ENCODE assay signal across 8 mouse cellular contexts in genomic region chr12:113000294-113001132, GRCm38 (mm10). TPM values are rescaled to one million over a fixed set of nuclear protein-coding genes. Genes with fewer than 3 reads are reported as not detected.
DNase-seq lines count a peak whose midpoint lies in the region; ATAC-seq and TF ChIP-seq lines count a peak whose summit lies in the region.

Brf1 (minus strand) TSS chr12:113000704.

- TF ChIP-seq POLR2A in CH12.LX (IDR thresholded peaks at IDR 0.05; ENCODE audit: low read depth, low read length) = peak; percentile 76

- DNase-seq in CH12.LX (ENCODE audit: extremely low read depth) = peak; percentile 96
- peak; percentile 94 for DNase-seq in c-Kit-positive CD71-positive TER-119-negative erythroid progenitor cells, embryonic 14.5 days (ENCODE audit: low read depth)
- peak; percentile 98 for DNase-seq in forebrain, embryonic 11.5 days (ENCODE audit: low spot score)
- peak; percentile 98 for DNase-seq in kidney, postnatal 36 days
- peak; percentile 94 for DNase-seq in telencephalon, adult 2 months (ENCODE audit: low read depth, low spot score)

- H3K27me3 ChIP-seq in CH12.LX (replicated peaks) = peaks cover 7% of the 10 kb centered on the region
- no peaks in the 10 kb centered on the region for H3K27me3 ChIP-seq in forebrain, embryonic 11.5 days (ENCODE audit: control insufficient read depth, insufficient read depth, low read length)
- H3K27me3 ChIP-seq in heart, embryonic 16.5 days (ENCODE audit: control insufficient read depth, insufficient read depth, low read length) = no peaks in the 10 kb centered on the region
- peaks cover 9% of the 10 kb centered on the region; the same call in 1 of the 2 replicates for H3K27me3 ChIP-seq in liver, embryonic 15.5 days
- no peaks in the 10 kb centered on the region for H3K27me3 ChIP-seq in neural tube, embryonic 12.5 days (replicated peaks)

- H3K79me2 ChIP-seq in CH12.LX (replicated peaks; ENCODE audit: control insufficient read depth, extremely low read depth, insufficient read depth, poor library complexity, severe bottlenecking) = peaks cover 18% of the 10 kb centered on the region

- H3K4me1 ChIP-seq in CH12.LX (ENCODE audit: control insufficient read depth in 1 of 2, insufficient read depth in 2 of 2) = peaks cover 4 to 19% of the 10 kb centered on the region in 2 experiments; a peak in 3 of 4 replicates
- peaks cover 11% of the 10 kb centered on the region for H3K4me1 ChIP-seq in forebrain, embryonic 11.5 days (replicated peaks; ENCODE audit: control insufficient read depth, insufficient read depth, low read length)
- H3K4me1 ChIP-seq in heart, embryonic 16.5 days (ENCODE audit: control insufficient read depth, insufficient read depth, low read length) = peaks cover 22% of the 10 kb centered on the region
- H3K4me1 ChIP-seq in liver, embryonic 15.5 days (replicated peaks) = peaks cover 43% of the 10 kb centered on the region
- peaks cover 26% of the 10 kb centered on the region for H3K4me1 ChIP-seq in neural tube, embryonic 12.5 days

- H3K36me3 ChIP-seq in CH12.LX (replicated peaks in 1 of 2; ENCODE audit: control insufficient read depth in 1 of 2, insufficient read depth in 1 of 2, low read length in 1 of 2) = peaks cover 13 to 24% of the 10 kb centered on the region in 2 experiments
- H3K36me3 ChIP-seq in forebrain, embryonic 11.5 days (ENCODE audit: control insufficient read depth, insufficient read depth, low read length) = no peaks in the 10 kb centered on the region
- H3K36me3 ChIP-seq in heart, embryonic 16.5 days (ENCODE audit: control insufficient read depth, insufficient read depth) = peaks cover 5% of the 10 kb centered on the region; the same call in 1 of the 2 replicates
- H3K36me3 ChIP-seq in liver, embryonic 15.5 days (replicated peaks) = peaks cover 16% of the 10 kb centered on the region
- 0 out of 2 replicates have a peak, but pooled peaks cover 6% of the 10 kb centered on the region for H3K36me3 ChIP-seq in neural tube, embryonic 12.5 days

- H3K9ac ChIP-seq in CH12.LX (ENCODE audit: insufficient read depth, low read depth) = peak within 1 kb of the TSS; percentile 58
- peak within 1 kb of the TSS; percentile 87 for H3K9ac ChIP-seq in forebrain, embryonic 11.5 days (ENCODE audit: low read length)
- H3K9ac ChIP-seq in heart, embryonic 16.5 days (ENCODE audit: low read length) = peak within 1 kb of the TSS; percentile 98
- peak within 1 kb of the TSS; percentile 96 for H3K9ac ChIP-seq in liver, embryonic 15.5 days
- peak within 1 kb of the TSS; percentile 91 for H3K9ac ChIP-seq in neural tube, embryonic 12.5 days

- no peak for TF ChIP-seq CTCF in CH12.LX (conservative IDR thresholded peaks at IDR 0.05 in 1 of 2, IDR thresholded peaks at IDR 0.05 in 1 of 2; ENCODE audit: low read depth in 2 of 2, low read length in 2 of 2)

- in situ Hi-C loops in CH12.LX (cut with MboI; ENCODE audit: low pct_ligation_motif_present, low pct_unique_long_range_greater_than_20kb, low sequenced_read_pairs) = loop anchor here (10.0 kb wide), 2 partner anchors 54 to 84 kb away; no protein-coding TSS in a partner anchor

- H3K4me3 ChIP-seq in CH12.LX (replicated peaks in 1 of 3; ENCODE audit: low read depth in 2 of 3, low read length in 2 of 3, poor library complexity in 1 of 3) = peak within 1 kb of the TSS; percentile 84 to 94 (median 85)
- H3K4me3 ChIP-seq in forebrain, embryonic 11.5 days (ENCODE audit: low read depth, low read length) = peak within 1 kb of the TSS; percentile 91
- H3K4me3 ChIP-seq in heart, embryonic 16.5 days (ENCODE audit: low read length) = peak within 1 kb of the TSS; percentile 93
- peak within 1 kb of the TSS; percentile 96 for H3K4me3 ChIP-seq in liver, embryonic 15.5 days (replicated peaks)
- H3K4me3 ChIP-seq in neural tube, embryonic 12.5 days = peak within 1 kb of the TSS; percentile 85

- peak within 1 kb of the TSS; percentile 75 for H3K4me2 ChIP-seq in CH12.LX (ENCODE audit: insufficient read depth, low read depth, poor library complexity, severe bottlenecking)
- H3K4me2 ChIP-seq in forebrain, embryonic 11.5 days (ENCODE audit: low read depth, low read length, severe bottlenecking) = peak within 1 kb of the TSS; percentile 85
- peak within 1 kb of the TSS; percentile 91 for H3K4me2 ChIP-seq in heart, embryonic 16.5 days (ENCODE audit: low read depth, low read length)
- H3K4me2 ChIP-seq in liver, embryonic 15.5 days = peak within 1 kb of the TSS; percentile 91
- H3K4me2 ChIP-seq in neural tube, embryonic 12.5 days (replicated peaks) = peak within 1 kb of the TSS; percentile 91

- TF ChIP-seq EP300 in CH12.LX (IDR thresholded peaks at IDR 0.05; ENCODE audit: low read length) = no peak

- WGBS in forebrain, embryonic 11.5 days = under 1% methylated on average over 95 of the region's 96 CpGs
- under 1% methylated on average over 91 of the region's 96 CpGs for WGBS in heart, embryonic 16.5 days
- WGBS in liver, embryonic 15.5 days (ENCODE audit: insufficient replicate concordance) = under 1% methylated on average over 96 of the region's 96 CpGs
- WGBS in neural tube, embryonic 12.5 days = under 1% methylated on average over 96 of the region's 96 CpGs

- H3K9me3 ChIP-seq in CH12.LX (replicated peaks; ENCODE audit: low read length) = peaks cover 4% of the 10 kb centered on the region
- H3K9me3 ChIP-seq in forebrain, embryonic 11.5 days (ENCODE audit: control insufficient read depth, low read length) = no peaks in the 10 kb centered on the region
- no peaks in the 10 kb centered on the region for H3K9me3 ChIP-seq in heart, embryonic 16.5 days (replicated peaks; ENCODE audit: control insufficient read depth, low read length)
- no peaks in the 10 kb centered on the region for H3K9me3 ChIP-seq in liver, embryonic 15.5 days (replicated peaks)
- H3K9me3 ChIP-seq in neural tube, embryonic 12.5 days = no peaks in the 10 kb centered on the region

- TF ChIP-seq RAD21 in CH12.LX (IDR thresholded peaks at IDR 0.05; ENCODE audit: low read depth, low read length) = no peak

- ATAC-seq in forebrain, embryonic 11.5 days (replicated peaks; ENCODE audit: low FRiP score) = peak; percentile 97
- peak; percentile 98 for ATAC-seq in heart, embryonic 16.5 days (replicated peaks; ENCODE audit: extremely low read depth, insufficient read depth, low FRiP score)
- peak; percentile 94 for ATAC-seq in liver, embryonic 15.5 days (ENCODE audit: insufficient read depth)
- ATAC-seq in neural tube, embryonic 12.5 days (ENCODE audit: low FRiP score, low read depth) = peak; percentile 98

- H3K27ac ChIP-seq in CH12.LX (ENCODE audit: insufficient read depth, low read depth) = peak within 1 kb of the TSS; percentile 42
- peak within 1 kb of the TSS; percentile 86 for H3K27ac ChIP-seq in forebrain, embryonic 11.5 days (ENCODE audit: low read depth, low read length)
- peak within 1 kb of the TSS; percentile 96 for H3K27ac ChIP-seq in heart, embryonic 16.5 days (ENCODE audit: low read length)
- H3K27ac ChIP-seq in liver, embryonic 15.5 days (replicated peaks) = peak within 1 kb of the TSS; percentile 99
- H3K27ac ChIP-seq in neural tube, embryonic 12.5 days = peak within 1 kb of the TSS; percentile 79

- dilution Hi-C loops in CH12.LX (cut with MboI; ENCODE audit: extremely low pct_ligation_motif_present, extremely low pct_unique_long_range_greater_than_20kb, low sequenced_read_pairs) = no loop called here

TF ChIP-seq in CH12.LX, 34 proteins besides CTCF, POLR2A, EP300 and RAD21 (continues in another document):
- peak; percentile 43; the same call in 1 of the 2 replicates for TF ChIP-seq NRF1 (IDR thresholded peaks at IDR 0.05; ENCODE audit: low read depth, low read length)
- TF ChIP-seq USF2 (conservative IDR thresholded peaks at IDR 0.05; ENCODE audit: low read depth, low read length) = no peak
- peak; percentile 74 for TF ChIP-seq HCFC1 (IDR thresholded peaks at IDR 0.05; ENCODE audit: low read depth, low read length)
- peak; percentile 44 for TF ChIP-seq ELF1 (IDR thresholded peaks at IDR 0.05; ENCODE audit: low read depth, low read length)
- TF ChIP-seq UBTF (IDR thresholded peaks at IDR 0.05; ENCODE audit: low read depth, low read length) = no peak; the same call in 1 of the 2 replicates
- TF ChIP-seq TBP (conservative IDR thresholded peaks at IDR 0.05; ENCODE audit: low read depth, low read length) = no peak
- no peak for TF ChIP-seq ETS1 (conservative IDR thresholded peaks at IDR 0.05; ENCODE audit: low read depth, low read length)
- TF ChIP-seq POLR2AphosphoS2 (IDR thresholded peaks at IDR 0.05; ENCODE audit: low read depth, low read length) = no peak
- TF ChIP-seq ZC3H11A (IDR thresholded peaks at IDR 0.05; ENCODE audit: low read depth, low read length) = no peak
- TF ChIP-seq RCOR1 (conservative IDR thresholded peaks at IDR 0.05; ENCODE audit: low read depth, low read length) = no peak
- TF ChIP-seq ZNF384 (IDR thresholded peaks at IDR 0.05; ENCODE audit: low read depth, low read length) = no peak
- no peak for TF ChIP-seq IRF4 (IDR thresholded peaks at IDR 0.05; ENCODE audit: low read depth, low read length)
- no peak for TF ChIP-seq USF1 (IDR thresholded peaks at IDR 0.05; ENCODE audit: low read depth, low read length)
- TF ChIP-seq JUN (IDR thresholded peaks at IDR 0.05; ENCODE audit: insufficient read depth, low read depth, low read length) = no peak
- no peak for TF ChIP-seq PAX5 (IDR thresholded peaks at IDR 0.05; ENCODE audit: low read length)
- no peak; the same call in 1 of the 2 replicates for TF ChIP-seq MXI1 (IDR thresholded peaks at IDR 0.05; ENCODE audit: low read depth, low read length)
- no peak for TF ChIP-seq MAZ (IDR thresholded peaks at IDR 0.05; ENCODE audit: low read depth, low read length)
- TF ChIP-seq SMC3 (IDR thresholded peaks at IDR 0.05; ENCODE audit: low read depth, low read length) = no peak
- no peak for TF ChIP-seq MAFK (IDR thresholded peaks at IDR 0.05; ENCODE audit: insufficient replicate concordance, low read length)
- no peak for TF ChIP-seq E2F4 (IDR thresholded peaks at IDR 0.05; ENCODE audit: insufficient replicate concordance, low read depth, low read length)
- TF ChIP-seq NELFE (IDR thresholded peaks at IDR 0.05; ENCODE audit: low read depth, low read length) = peak; percentile 69
- no peak for TF ChIP-seq GABPA (IDR thresholded peaks at IDR 0.05; ENCODE audit: insufficient replicate concordance, low read depth, low read length)
- TF ChIP-seq JUND (conservative IDR thresholded peaks at IDR 0.05; ENCODE audit: low read depth, low read length) = no peak

RNA-seq across cellular contexts. Expression of gene Brf1, which starts in this region (rescaled TPM):
- total RNA-seq in CH12.LX (2012; rRNA removed) (30.8 and 31.2 TPM in 2 replicates), CH12.LX (2014; rRNA removed) (15.9 and 18.1 TPM in 2 replicates)
- 29.6 and 30.6 TPM in 2 replicates for polyA plus RNA-seq in CH12.LX (2012; ENCODE audit: insufficient read length, low read depth)
- 67.3 and 70.8 TPM in 2 replicates for polyA plus RNA-seq in forebrain, embryonic 11.5 days (2014; fragmentation: Nextera tagmentation; extraction: Ambion mirVana)
- polyA plus RNA-seq in heart, embryonic 16.5 days (2015; fragmentation: Nextera tagmentation; extraction: Ambion mirVana) = 38.3 and 42.6 TPM in 2 replicates
- polyA plus RNA-seq in liver, embryonic 15.5 days (2015; fragmentation: Nextera tagmentation; extraction: Ambion mirVana) = 26.3 and 29.2 TPM in 2 replicates
- polyA plus RNA-seq in neural tube, embryonic 12.5 days (2016; fragmentation: Nextera tagmentation; extraction: Ambion mirVana) = 68.1 and 70.1 TPM in 2 replicates

Comparison
In these comparisons a context has a peak if more than half of its experiments do, and no peak if none do; other contexts are left out.
1. Peak in every context shown above with its lines: DNase-seq, ATAC-seq, H3K4me3 ChIP-seq and H3K27ac ChIP-seq.
2. H3K27ac ChIP-seq: peak in every context shown above with its lines; median percentile 99 in liver, embryonic 15.5 days; 96 in heart, embryonic 16.5 days; 86 in forebrain, embryonic 11.5 days; 79 in neural tube, embryonic 12.5 days; 42 in CH12.LX.